Mouse (Mus musculus) midbrain, embryonic 14.5 days (tissue): ENCODE measurements around the gene Ascl1. TPM values are rescaled to one million over a fixed set of nuclear protein-coding genes. Genes with fewer than 3 reads are reported as not detected.

ENCODE experiments used
- polyA plus RNA-seq: library from polyadenylated mRNA; unstranded; fragments of >200 nt; fragmentation: Nextera tagmentation; extraction: Ambion mirVana; gene quantifications from 2 replicates; pipeline ENCODE4 v1.2.1, GENCODE M21; 2014

Gene Ascl1
- polyA plus RNA-seq, 1 experiment from 2014 or later = 30.5 TPM

Other genes with a start within 250 kb of the Ascl1 start
- not detected in 2 replicates for gene Pah, start 28.1 kb upstream of the Ascl1 start, polyA plus RNA-seq